Mouse (Mus musculus): Measurements from ENCODE around the gene Gpr75.

DNA sequence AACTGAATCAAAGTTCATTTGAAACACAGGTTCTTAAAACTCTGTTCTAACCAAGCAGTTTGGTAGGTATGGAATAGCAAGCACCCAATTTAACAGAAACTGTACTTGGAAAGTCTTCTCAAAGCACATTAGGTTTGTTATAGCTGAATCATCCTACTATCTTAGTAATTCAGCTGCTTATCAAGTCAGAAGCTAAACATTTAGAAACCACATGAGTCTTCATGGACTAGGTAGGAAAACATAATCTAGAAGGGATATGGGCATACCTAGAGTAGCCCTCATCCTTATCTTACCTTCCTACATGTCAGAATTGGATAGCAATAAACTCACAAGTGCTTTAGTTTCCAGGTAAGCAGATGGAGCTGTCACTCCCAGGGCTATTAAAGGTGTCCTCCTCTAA lies 42.9 kb downstream of the Gpr75 start:
- TF ChIP-seq CTCF (IDR thresholded peaks at IDR 0.05; ENCODE audit: borderline replicate concordance, extremely low read depth, insufficient read depth, insufficient read length) (no peak), POLR2A (IDR thresholded peaks at IDR 0.05; ENCODE audit: borderline replicate concordance, extremely low read depth, insufficient read depth, insufficient read length, poor library complexity, severe bottlenecking) (no peak)
